Mouse (Mus musculus) MEL (cell line): ENCODE measurements around the gene Cldnd2. TPM values are rescaled to one million over a fixed set of nuclear protein-coding genes. Genes with fewer than 3 reads are reported as not detected.

Source experiments
- DNase-seq: peaks from one replicate; pipeline ENCODE4 v3.0.0; 2011; ENCODE audit warnings: low read depth, low spot score
- H3K27ac ChIP-seq: 2 replicates; pipeline ENCODE4 v1.5.1; 2012; ENCODE audit warnings: low read depth, mild to moderate bottlenecking, control low read depth, low read length, moderate library complexity; ENCODE audit not compliant: control insufficient read depth
- H3K27me3 ChIP-seq, 2 experiments: fragments of 150-350 bp in 1 of 2; sonication (generic) in 1 of 2; 2 replicates each; pipeline ENCODE4 v1.6.1; 2012; ENCODE audit warnings: low read length in 2 of 2, mild to moderate bottlenecking in 2 of 2, improper control_type of control experiment in 1 of 2, moderate library complexity in 1 of 2; ENCODE audit not compliant: insufficient read depth in 2 of 2, control insufficient read depth in 1 of 2
- H3K36me3 ChIP-seq, 2 experiments: 2 replicates each; pipeline ENCODE4 v1.6.1; 2012 to 2014; ENCODE audit warnings: low read length in 2 of 2, improper control_type of control experiment in 1 of 2, inconsistent platforms in 1 of 2, mild to moderate bottlenecking in 1 of 2; ENCODE audit not compliant: insufficient read depth in 2 of 2, control insufficient read depth in 1 of 2
- H3K4me1 ChIP-seq, 2 experiments: fragments of 150-350 bp in 1 of 2; sonication (generic) in 1 of 2; 2 replicates each; pipeline ENCODE4 v1.6.1; 2012; ENCODE audit warnings: low read length in 2 of 2, improper control_type of control experiment in 1 of 2, mild to moderate bottlenecking in 1 of 2; ENCODE audit not compliant: insufficient read depth in 2 of 2, control insufficient read depth in 1 of 2
- H3K4me3 ChIP-seq, 2 experiments: fragments of 150-350 bp in 1 of 2; sonication (generic) in 1 of 2; 2 replicates each; pipeline ENCODE4 v1.5.1; 2012; ENCODE audit warnings: low read depth in 2 of 2, low read length in 2 of 2, mild to moderate bottlenecking in 2 of 2, moderate library complexity in 2 of 2, control low read depth in 1 of 2, improper control_type of control experiment in 1 of 2; ENCODE audit not compliant: control insufficient read depth in 1 of 2, insufficient read depth in 1 of 2
- H3K79me2 ChIP-seq: 2 replicates; pipeline ENCODE4 v1.6.1; 2012; ENCODE audit warnings: mild to moderate bottlenecking, low read length, moderate library complexity; ENCODE audit not compliant: control insufficient read depth, poor library complexity, insufficient read depth
- H3K9ac ChIP-seq: 2 replicates; pipeline ENCODE4 v1.6.1; 2012; ENCODE audit warnings: low read depth, mild to moderate bottlenecking, control low read depth, low read length, moderate library complexity; ENCODE audit not compliant: control insufficient read depth, poor library complexity, severe bottlenecking
- H3K9me3 ChIP-seq: fragments of 150-350 bp; sonication (generic); replicated peaks from 2 replicates; pipeline ENCODE4 v1.6.1; 2012; ENCODE audit warnings: mild to moderate bottlenecking, low read length, improper control_type of control experiment, moderate library complexity; ENCODE audit not compliant: insufficient read depth
- CHD2 ChIP-seq: IDR thresholded peaks from 2 replicates; pipeline ENCODE4 v1.6.1; 2011; ENCODE audit warnings: low read length, improper control_type of control experiment
- E2F4 ChIP-seq: IDR thresholded peaks from 2 replicates; pipeline ENCODE4 v1.6.1; 2011; ENCODE audit warnings: low read depth, low read length, improper control_type of control experiment, borderline replicate concordance
- ELF1 ChIP-seq: IDR thresholded peaks from 2 replicates; pipeline ENCODE4 v1.6.1; 2014; ENCODE audit warnings: low read depth, mild to moderate bottlenecking, inconsistent platforms, low read length, improper control_type of control experiment, moderate library complexity
- EP300 ChIP-seq, 2 experiments: IDR thresholded peaks; 2 replicates each; pipeline ENCODE4 v1.6.1; 2011; ENCODE audit warnings: improper control_type of control experiment in 2 of 2, low read length in 2 of 2, low read depth in 1 of 2, mild to moderate bottlenecking in 1 of 2
- GABPA ChIP-seq: IDR thresholded peaks from 2 replicates; pipeline ENCODE4 v1.6.1; 2012; ENCODE audit warnings: low read depth, mild to moderate bottlenecking, inconsistent platforms, low read length, improper control_type of control experiment, moderate library complexity
- HCFC1 ChIP-seq: IDR thresholded peaks from 2 replicates; pipeline ENCODE4 v1.6.1; 2012; ENCODE audit warnings: low read depth, mild to moderate bottlenecking, inconsistent platforms, low read length, improper control_type of control experiment, moderate library complexity
- JUND ChIP-seq: IDR thresholded peaks from 2 replicates; pipeline ENCODE4 v1.6.1; 2011; ENCODE audit warnings: low read depth, mild to moderate bottlenecking, improper control_type of control experiment, low read length
- MAFK ChIP-seq: IDR thresholded peaks from 2 replicates; pipeline ENCODE4 v1.6.1; 2011; ENCODE audit warnings: low read depth, mild to moderate bottlenecking, low read length, improper control_type of control experiment, borderline replicate concordance
- MAX ChIP-seq: IDR thresholded peaks from 2 replicates; pipeline ENCODE4 v1.6.1; 2011; ENCODE audit warnings: low read length, improper control_type of control experiment
- MEF2A ChIP-seq: IDR thresholded peaks from 2 replicates; pipeline ENCODE4 v1.6.1; 2014; ENCODE audit warnings: low read depth, mild to moderate bottlenecking, inconsistent platforms, low read length, improper control_type of control experiment; ENCODE audit not compliant: poor library complexity, insufficient replicate concordance, severe bottlenecking; ENCODE audit errors: extremely low read depth
- MXI1 ChIP-seq: IDR thresholded peaks from 2 replicates; pipeline ENCODE4 v1.6.1; 2011; ENCODE audit warnings: mild to moderate bottlenecking, low read depth, low read length, improper control_type of control experiment
- NRF1 ChIP-seq: IDR thresholded peaks from 2 replicates; pipeline ENCODE4 v1.6.1; 2014; ENCODE audit warnings: low read depth, mild to moderate bottlenecking, inconsistent platforms, low read length, improper control_type of control experiment, moderate library complexity; ENCODE audit not compliant: poor library complexity, insufficient read depth, severe bottlenecking
- POLR2A ChIP-seq, 2 experiments: IDR thresholded peaks; 2 replicates each; pipeline ENCODE4 v1.6.1; 2011 to 2012; ENCODE audit warnings: low read length in 2 of 2, mild to moderate bottlenecking in 2 of 2, control low read depth in 1 of 2, improper control_type of control experiment in 1 of 2, low read depth in 1 of 2, moderate library complexity in 1 of 2; ENCODE audit not compliant: control insufficient read depth in 1 of 2, insufficient read depth in 1 of 2, poor library complexity in 1 of 2
- POLR2AphosphoS2 ChIP-seq: IDR thresholded peaks from 2 replicates; pipeline ENCODE4 v1.6.1; 2011; ENCODE audit warnings: low read length, improper control_type of control experiment
- RAD21 ChIP-seq: IDR thresholded peaks from 2 replicates; pipeline ENCODE4 v1.6.1; 2011; ENCODE audit warnings: mild to moderate bottlenecking, low read depth, low read length, improper control_type of control experiment
- SIN3A ChIP-seq: IDR thresholded peaks from 2 replicates; pipeline ENCODE4 v1.6.1; 2012; ENCODE audit warnings: low read length, improper control_type of control experiment, inconsistent platforms
- TBP ChIP-seq: IDR thresholded peaks from 2 replicates; pipeline ENCODE4 v1.8.0; 2011; ENCODE audit warnings: low read depth, low read length, improper control_type of control experiment
- ZC3H11A ChIP-seq: IDR thresholded peaks from 2 replicates; pipeline ENCODE4 v1.6.1; 2012; ENCODE audit warnings: low read depth, mild to moderate bottlenecking, inconsistent platforms, low read length, improper control_type of control experiment
- ZKSCAN1 ChIP-seq: IDR thresholded peaks from 2 replicates; pipeline ENCODE4 v1.6.1; 2012; ENCODE audit warnings: low read depth, mild to moderate bottlenecking, inconsistent platforms, low read length, improper control_type of control experiment, moderate library complexity
- polyA plus RNA-seq, 2 experiments: library from polyadenylated mRNA; stranded (reverse) in 1 of 2; unstranded in 1 of 2; fragments of >175 nt in 1 of 2; fragments of >200 nt in 1 of 2; gene quantifications; 2 replicates each; pipeline versions ENCODE4 v1.2.1 to v1.2.4; 2012; ENCODE audit warnings: low replicate concordance in 2 of 2, low read depth in 1 of 2; ENCODE audit not compliant: insufficient read length in 2 of 2, insufficient read depth in 1 of 2, missing spikeins in 1 of 2
- total RNA-seq: library from RNA; depleted of rRNA; stranded (reverse); fragments of 300-350 nt; gene quantifications from 2 replicates; pipeline ENCODE4 v1.2.3, GENCODE M21; 2012

The Cldnd2 gene
- total and polyA plus RNA-seq, 3 experiments: not detected

GRCm38 (mm10) chr7:43482090-43482716 is 41.6 kb downstream of the Cldnd2 start:
- no peak for DNase-seq
- TF ChIP-seq POLR2A (IDR thresholded peaks at IDR 0.05; ENCODE audit: control insufficient read depth in 1 of 2, insufficient read depth in 1 of 2, low read depth in 1 of 2, low read length in 2 of 2, poor library complexity in 1 of 2): no peak
- TF ChIP-seq E2F4: no peak
- TF ChIP-seq EP300 (IDR thresholded peaks at IDR 0.05; ENCODE audit: low read depth in 1 of 2, low read length in 2 of 2): no peak
- TF ChIP-seq, all 39 proteins: peak for 0
- H3K4me3 ChIP-seq: no peak overlapping the region
- H3K4me1 ChIP-seq: no peaks in the 10 kb centered on the region
- H3K27ac ChIP-seq: no peak overlapping the region
- no peaks in the 10 kb centered on the region for H3K36me3 ChIP-seq
- no peaks in the 10 kb centered on the region for H3K27me3 ChIP-seq
- H3K9me3 ChIP-seq: no peaks in the 10 kb centered on the region
- no peaks in the 10 kb centered on the region for H3K79me2 ChIP-seq
- H3K9ac ChIP-seq: no peak overlapping the region

GRCm38 (mm10) chr7:43483236-43483635 is 42.7 kb downstream of the Cldnd2 start:
- no peak overlapping the region for H3K9ac ChIP-seq
- no peak overlapping the region for H3K27ac ChIP-seq
- no peaks in the 10 kb centered on the region for H3K27me3 ChIP-seq
- no peaks in the 10 kb centered on the region for H3K4me1 ChIP-seq
- H3K36me3 ChIP-seq: no peaks in the 10 kb centered on the region
- peak; percentile 7 for DNase-seq
- no peak for TF ChIP-seq MAX
- TF ChIP-seq ZKSCAN1: no peak
- no peak for TF ChIP-seq GABPA
- no peak for TF ChIP-seq ZC3H11A
- TF ChIP-seq NRF1: no peak
- no peak for TF ChIP-seq MEF2A
- no peak for TF ChIP-seq ELF1
- no peak for TF ChIP-seq MAFK
- no peak for TF ChIP-seq MXI1
- TF ChIP-seq POLR2AphosphoS2: no peak
- no peak for TF ChIP-seq TBP
- no peak for TF ChIP-seq JUND
- no peaks in the 10 kb centered on the region for H3K79me2 ChIP-seq
- no peaks in the 10 kb centered on the region for H3K9me3 ChIP-seq
- no peak overlapping the region for H3K4me3 ChIP-seq

GRCm38 (mm10) chr7:43488646-43489045 is 48.1 kb downstream of the Cldnd2 start:
- no peak for DNase-seq
- H3K9me3 ChIP-seq: no peaks in the 10 kb centered on the region
- H3K27ac ChIP-seq: no peak overlapping the region
- H3K4me3 ChIP-seq: no peak overlapping the region
- no peak for TF ChIP-seq POLR2AphosphoS2
- TF ChIP-seq RAD21: no peak
- no peak for TF ChIP-seq HCFC1
- TF ChIP-seq CHD2: no peak
- TF ChIP-seq E2F4: no peak
- TF ChIP-seq SIN3A: no peak
- H3K9ac ChIP-seq: no peak overlapping the region
- H3K36me3 ChIP-seq: no peaks in the 10 kb centered on the region
- H3K79me2 ChIP-seq: no peaks in the 10 kb centered on the region
- H3K27me3 ChIP-seq: no peaks in the 10 kb centered on the region
- no peaks in the 10 kb centered on the region for H3K4me1 ChIP-seq
